Mouse (Mus musculus) heart, embryonic 10.5 days (tissue): ENCODE measurements around the gene Tbpl2. TPM values are rescaled to one million over a fixed set of nuclear protein-coding genes. Genes with fewer than 3 reads are reported as not detected.

Experiments
- DNase-seq: peaks from one replicate; pipeline ENCODE4 v3.0.0-alpha.2; 2017; ENCODE audit warnings: low spot score
- H3K27ac ChIP-seq: fragments of 300-500 bp; sonication (generic); 2 replicates; pipeline ENCODE4 v1.5.1; 2016; ENCODE audit warnings: mild to moderate bottlenecking
- H3K27me3 ChIP-seq: fragments of 300-500 bp; sonication (generic); 2 replicates; pipeline ENCODE4 v1.6.1; 2016; ENCODE audit warnings: mild to moderate bottlenecking; ENCODE audit not compliant: poor library complexity, insufficient read depth, severe bottlenecking
- H3K36me3 ChIP-seq: fragments of 300-500 bp; sonication (generic); 2 replicates; pipeline ENCODE4 v1.6.1; 2016; ENCODE audit warnings: mild to moderate bottlenecking, moderate library complexity
- H3K4me1 ChIP-seq: fragments of 300-500 bp; sonication (generic); 2 replicates; pipeline ENCODE4 v1.6.1; 2016; ENCODE audit warnings: mild to moderate bottlenecking
- H3K4me3 ChIP-seq: fragments of 300-500 bp; sonication (generic); 2 replicates; pipeline ENCODE4 v1.5.1; 2016; ENCODE audit warnings: mild to moderate bottlenecking, moderate library complexity
- H3K9me3 ChIP-seq: fragments of 300-500 bp; sonication (generic); 2 replicates; pipeline ENCODE4 v1.6.1; 2016; ENCODE audit warnings: mild to moderate bottlenecking, moderate library complexity
- WGBS: fragments of 180-500 bp; shearing (Covaris S2); methylation state at CpG from one replicate; pipeline ENCODE4 v1.1.7; 2016; 5-methylcytosine and 5-hydroxymethylcytosine counted together
- polyA plus RNA-seq: library from polyadenylated mRNA; unstranded; fragments of >200 nt; fragmentation: Nextera tagmentation; extraction: Ambion mirVana; gene quantifications from 2 replicates; pipeline ENCODE4 v1.2.1, GENCODE M21; 2016

The Tbpl2 gene
- polyA plus RNA-seq = not detected in 2 replicates

DNA sequence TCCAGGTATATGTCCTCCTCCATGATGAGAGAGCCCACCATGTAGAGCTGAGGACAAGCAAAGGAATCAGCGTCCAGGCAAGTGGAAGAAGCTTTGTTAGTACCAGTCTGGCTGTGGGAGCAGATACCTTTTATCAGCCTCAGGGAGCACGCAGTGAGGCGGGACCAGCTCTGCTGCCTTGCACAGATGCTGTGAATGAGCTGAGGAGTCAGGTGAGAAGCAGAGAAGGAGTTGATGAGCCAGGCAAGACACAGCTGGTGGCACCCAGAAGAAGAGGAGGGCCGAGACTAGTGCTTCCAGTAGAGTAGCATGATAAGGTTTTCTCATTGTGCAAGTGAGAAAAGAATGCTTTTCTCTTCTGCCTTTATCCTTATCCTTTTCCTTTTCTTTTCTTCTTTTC is at the start of gene Tbpl2:
Tbpl2 (minus strand) TSS at position 101 of the 400 bp plus-strand sequence.
- 57% methylated on average over 4 of the region's 4 CpGs for WGBS
- DNase-seq = no peak
- Histone ChIP-seq H3K4me1 (no peaks in the 10 kb centered on the region), H3K27me3 (no peaks in the 10 kb centered on the region), H3K9me3 (no peaks in the 10 kb centered on the region), H3K27ac (no peak within 1 kb of the TSS), H3K4me3 (no peak within 1 kb of the TSS), H3K36me3 (no peaks in the 10 kb centered on the region)

DNA sequence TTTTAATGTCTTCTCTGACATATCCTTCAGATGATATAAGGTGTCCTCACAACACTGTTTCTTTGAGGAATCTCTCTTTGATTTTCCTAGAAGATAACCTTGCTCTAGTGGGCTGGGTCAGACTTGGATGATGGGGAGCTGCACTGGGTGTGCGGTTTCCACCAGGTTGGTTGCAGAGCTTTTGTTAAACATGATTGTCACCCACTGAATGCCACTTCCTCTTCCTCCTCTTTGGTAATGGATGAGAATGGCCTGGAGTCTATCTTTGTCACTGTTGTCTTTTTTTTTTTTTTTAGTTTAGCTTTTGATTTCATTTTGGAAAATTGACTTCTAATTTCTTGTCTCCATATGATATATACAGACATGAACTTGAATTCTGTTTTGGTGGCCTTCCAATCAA is 38.0 kb upstream of the Tbpl2 start:
- no peak overlapping the region for H3K27ac ChIP-seq
- H3K4me3 ChIP-seq = no peak overlapping the region
- no peak for DNase-seq
- no peaks in the 10 kb centered on the region for H3K9me3 ChIP-seq
- no peaks in the 10 kb centered on the region for H3K36me3 ChIP-seq
- H3K4me1 ChIP-seq = no peaks in the 10 kb centered on the region
- no peaks in the 10 kb centered on the region for H3K27me3 ChIP-seq
- 76% methylated on average over 1 of the region's 1 CpGs for WGBS

DNA sequence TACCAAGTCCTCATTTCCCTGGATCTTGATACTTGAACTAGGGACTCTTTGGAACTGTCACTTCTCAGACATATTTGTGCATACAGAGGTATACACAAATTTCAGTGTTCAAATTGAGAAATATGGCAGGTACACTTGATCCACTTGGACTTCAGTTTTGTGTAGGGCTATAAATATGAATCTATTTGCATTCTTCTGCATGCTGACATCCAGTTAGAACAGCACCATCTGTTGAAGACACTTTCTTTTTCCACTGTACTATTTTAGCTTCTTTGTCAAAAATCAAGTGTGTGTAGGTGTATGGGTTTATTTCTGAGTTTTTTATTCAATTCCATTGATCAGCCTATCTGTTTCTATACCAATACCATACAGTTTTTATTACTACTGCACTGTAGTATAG is 12.7 kb upstream of the Tbpl2 start:
- no peaks in the 10 kb centered on the region for H3K9me3 ChIP-seq
- no peaks in the 10 kb centered on the region for H3K36me3 ChIP-seq

DNA sequence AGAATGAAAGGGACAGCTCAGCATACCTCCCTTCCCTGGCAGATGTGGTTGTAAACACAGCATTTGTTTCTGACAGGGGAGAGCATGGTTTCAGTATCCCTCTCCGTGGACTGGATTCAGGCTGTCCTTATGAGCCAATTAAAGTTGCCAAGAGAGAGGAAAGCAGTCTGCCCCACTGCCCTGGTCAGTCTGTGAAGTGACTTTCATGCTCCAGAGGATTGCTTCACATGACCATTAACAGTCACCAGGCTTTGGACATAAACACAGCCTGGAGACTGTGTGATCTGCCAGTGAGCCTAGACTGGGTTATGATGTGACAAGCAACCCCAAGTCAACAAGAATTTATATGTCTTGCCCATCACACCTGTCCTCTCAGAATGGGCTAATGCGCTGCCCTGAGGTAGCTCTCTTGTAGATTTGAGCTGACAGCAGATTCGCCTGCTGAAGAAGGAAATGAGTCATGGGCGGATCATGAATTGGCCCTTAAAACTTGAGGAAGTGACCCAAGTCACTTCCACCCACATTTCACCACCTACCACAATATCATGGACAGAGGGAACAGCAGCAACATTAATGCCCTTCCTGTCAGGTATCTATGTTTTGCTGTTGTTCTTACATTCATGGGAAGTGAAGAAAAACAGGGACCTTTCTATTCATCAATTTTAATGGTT is 7.4 kb upstream of the Tbpl2 start:
- Histone ChIP-seq H3K9me3 (no peaks in the 10 kb centered on the region), H3K4me1 (no peaks in the 10 kb centered on the region), H3K27me3 (no peaks in the 10 kb centered on the region), H3K36me3 (no peaks in the 10 kb centered on the region), H3K27ac (no peak overlapping the region), H3K4me3 (no peak overlapping the region)
- DNase-seq = no peak
- WGBS = 72% methylated on average over 4 of the region's 4 CpGs

More for the DNA sequence above, 12.7 kb upstream of the Tbpl2 start:
- DNase-seq = no peak
- no peaks in the 10 kb centered on the region for H3K27me3 ChIP-seq
- no peak overlapping the region for H3K27ac ChIP-seq
- no peak overlapping the region for H3K4me3 ChIP-seq
- no peaks in the 10 kb centered on the region for H3K4me1 ChIP-seq

DNA sequence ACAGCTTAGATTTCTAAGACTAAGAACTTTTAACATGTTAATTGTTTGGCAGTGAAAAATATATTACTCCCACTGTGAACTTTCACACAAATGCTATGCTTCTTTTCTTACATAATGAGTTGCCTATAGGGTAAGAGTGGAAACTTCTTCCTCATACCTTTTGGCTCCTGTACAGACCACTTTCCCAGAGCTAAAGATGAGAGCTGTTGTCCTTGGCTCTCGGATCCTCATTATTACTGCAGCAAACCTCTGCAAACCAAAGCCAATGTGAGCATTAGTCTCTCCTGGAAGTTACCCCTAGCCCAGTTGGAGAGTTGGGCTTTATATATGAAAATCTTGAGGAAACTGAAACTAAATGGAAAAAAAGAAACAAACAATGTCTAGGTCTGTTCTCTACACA is 5.5 kb downstream of the Tbpl2 start:
- Histone ChIP-seq H3K27me3 (no peaks in the 10 kb centered on the region), H3K4me3 (no peak overlapping the region)
- 71% methylated on average over 1 of the region's 1 CpGs for WGBS

DNA sequence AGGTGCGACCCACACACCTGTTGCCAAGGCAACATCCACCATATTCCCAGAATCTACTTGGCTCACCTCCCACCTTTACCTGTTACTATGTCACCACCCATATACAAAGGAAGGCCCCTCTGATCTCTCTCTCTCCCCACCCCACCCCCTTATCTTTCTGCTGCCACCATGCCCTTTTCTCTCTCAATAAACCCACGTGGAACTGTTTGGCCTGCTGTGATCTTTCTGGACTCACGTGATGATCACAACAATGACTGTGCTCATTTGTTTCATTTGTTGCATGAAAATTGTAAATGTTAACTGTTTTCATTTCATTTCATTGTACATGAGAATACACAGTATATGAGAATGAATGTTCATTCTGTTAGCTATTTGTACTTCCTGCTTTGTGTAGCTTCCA is 45.9 kb downstream of the Tbpl2 start:
- Histone ChIP-seq H3K9me3 (no peaks in the 10 kb centered on the region), H3K36me3 (no peaks in the 10 kb centered on the region), H3K27ac (no peak overlapping the region), H3K4me3 (no peak overlapping the region), H3K4me1 (0 out of 2 replicates have a peak, but pooled peaks cover 2% of the 10 kb centered on the region), H3K27me3 (no peaks in the 10 kb centered on the region)
- DNase-seq = no peak
- WGBS = 84% methylated on average over 3 of the region's 3 CpGs

More for the DNA sequence above, 5.5 kb downstream of the Tbpl2 start:
- Histone ChIP-seq H3K9me3 (no peaks in the 10 kb centered on the region), H3K36me3 (no peaks in the 10 kb centered on the region), H3K27ac (no peak overlapping the region), H3K4me1 (no peaks in the 10 kb centered on the region)
- no peak for DNase-seq

DNA sequence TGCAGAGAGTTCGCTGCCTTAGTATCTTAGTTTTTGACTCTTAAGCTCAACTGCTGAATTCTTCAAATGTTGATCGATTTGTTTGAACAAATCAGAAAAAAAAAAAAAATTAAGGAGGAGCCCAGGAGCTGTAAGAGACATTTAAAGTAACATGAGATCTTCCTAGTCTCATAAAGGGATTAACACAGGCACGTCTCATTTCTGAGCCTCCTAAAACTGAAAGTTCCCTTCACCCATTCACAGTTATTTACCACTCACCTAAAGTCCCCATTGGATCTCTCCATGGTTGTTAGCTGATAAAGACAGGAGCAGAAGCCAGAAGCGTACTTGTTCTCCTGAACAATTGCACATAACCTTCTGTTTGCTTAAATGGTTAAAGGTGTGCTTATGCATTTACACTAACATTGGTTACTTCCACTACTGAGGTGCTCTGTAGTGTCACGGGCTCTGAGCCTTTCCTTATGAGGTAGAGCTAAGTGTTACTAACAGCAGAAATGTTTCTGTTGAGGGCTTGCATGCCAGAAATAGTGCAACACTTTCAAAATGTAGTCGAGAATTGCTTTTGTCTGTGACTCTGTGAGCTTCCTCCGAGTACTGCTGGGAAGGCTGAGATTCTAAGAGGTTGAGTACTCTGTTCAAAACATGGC is 46.9 kb downstream of the Tbpl2 start, which contains the start of gene Hnmt:
Hnmt (minus strand) TSS at position 51 of the 647 bp plus-strand sequence.
- Histone ChIP-seq H3K27ac (peak within 1 kb of the TSS; percentile 72), H3K27me3 (no peaks in the 10 kb centered on the region), H3K4me1 (0 out of 2 replicates have a peak, but pooled peaks cover 2% of the 10 kb centered on the region), H3K36me3 (no peaks in the 10 kb centered on the region), H3K4me3 (peak within 1 kb of the TSS; percentile 53), H3K9me3 (no peaks in the 10 kb centered on the region)
- no peak for DNase-seq
- WGBS = 41% methylated on average over 7 of the region's 7 CpGs

DNA sequence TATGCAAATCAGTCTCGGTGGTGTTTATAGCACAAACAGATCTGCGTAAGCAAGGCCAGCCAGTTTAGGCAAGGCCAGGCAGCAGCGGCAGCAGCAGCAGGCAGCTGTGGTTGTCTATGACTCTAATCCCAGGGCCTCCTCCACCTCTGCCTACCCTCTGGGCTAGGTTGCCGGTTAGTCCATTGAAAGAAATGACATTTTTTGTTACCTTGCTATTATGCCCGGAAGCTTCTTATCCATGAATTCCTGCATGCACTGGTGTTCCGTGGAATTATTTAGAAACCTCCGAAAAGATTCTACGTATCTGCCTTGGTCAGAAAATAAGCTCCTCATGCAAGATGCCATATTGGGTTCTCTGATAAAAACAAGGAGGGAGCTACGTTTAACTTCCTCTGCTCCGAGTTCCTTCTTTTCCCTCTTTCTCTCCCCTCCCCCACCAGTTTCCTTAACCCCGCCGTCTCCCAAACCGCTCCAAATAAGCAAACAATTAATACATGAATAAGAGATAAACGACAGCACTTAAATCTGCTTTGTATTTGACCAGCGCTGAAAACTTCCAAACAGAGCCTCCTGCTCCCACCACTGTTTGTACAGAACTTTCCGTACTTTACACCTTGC is 47.8 kb downstream of the Tbpl2 start:
- Histone ChIP-seq H3K4me1 (0 out of 2 replicates have a peak, but pooled peaks cover 2% of the 10 kb centered on the region), H3K4me3 (peak overlapping the region; percentile 53), H3K27ac (peak overlapping the region; percentile 72), H3K27me3 (no peaks in the 10 kb centered on the region), H3K9me3 (no peaks in the 10 kb centered on the region), H3K36me3 (no peaks in the 10 kb centered on the region)
- 19% methylated on average over 16 of the region's 16 CpGs for WGBS
- no peak for DNase-seq

DNA sequence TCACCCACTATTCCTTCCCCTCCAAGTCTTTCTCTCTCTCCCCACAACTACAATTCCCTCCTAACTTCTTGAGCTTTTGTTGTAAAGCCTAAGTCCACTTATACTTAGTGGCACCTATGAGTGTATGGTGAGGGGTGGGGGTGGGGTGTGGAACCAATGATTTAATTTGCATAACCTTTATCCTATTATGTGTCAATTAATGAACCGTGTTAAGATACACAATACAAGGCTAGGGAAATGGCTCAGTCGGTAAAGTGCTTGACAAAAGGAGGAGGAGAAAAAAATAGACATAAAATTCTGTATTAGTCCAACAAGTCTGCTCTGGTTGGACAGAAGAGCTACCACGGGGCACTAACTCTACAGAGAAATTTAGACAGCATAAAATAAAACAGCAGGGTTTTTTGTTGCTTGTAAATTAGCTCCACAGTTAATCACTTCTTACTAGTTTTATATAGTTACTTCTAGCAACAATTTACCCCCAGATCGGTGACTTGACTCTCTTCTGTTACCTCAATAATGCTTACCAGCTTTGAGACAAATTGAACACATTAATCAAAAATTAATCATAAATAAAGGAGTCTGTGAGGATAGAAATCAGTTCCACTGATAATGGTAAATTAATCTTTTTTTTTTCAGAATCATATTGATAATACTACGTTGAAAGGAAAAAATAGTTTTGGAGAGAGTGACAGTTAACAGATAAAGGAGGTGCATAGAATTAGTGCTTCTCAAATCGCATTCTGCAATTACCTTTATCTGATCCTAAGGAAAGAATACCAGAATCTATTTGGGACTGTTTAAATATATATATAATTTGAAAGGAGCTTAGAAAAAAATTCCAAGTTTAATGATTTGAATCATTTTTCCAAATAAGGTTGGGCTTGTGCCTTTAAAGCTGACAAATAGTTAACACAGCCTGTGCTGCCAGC is 48.6 kb downstream of the Tbpl2 start:
- no peaks in the 10 kb centered on the region for H3K27me3 ChIP-seq
- no peak for DNase-seq
- WGBS = 69% methylated on average over 6 of the region's 6 CpGs
- no peaks in the 10 kb centered on the region for H3K9me3 ChIP-seq
- H3K4me3 ChIP-seq = peak overlapping the region; percentile 53
- no peaks in the 10 kb centered on the region for H3K36me3 ChIP-seq
- H3K27ac ChIP-seq = peak overlapping the region; percentile 72
- H3K4me1 ChIP-seq = 0 out of 2 replicates have a peak, but pooled peaks cover 2% of the 10 kb centered on the region

DNA sequence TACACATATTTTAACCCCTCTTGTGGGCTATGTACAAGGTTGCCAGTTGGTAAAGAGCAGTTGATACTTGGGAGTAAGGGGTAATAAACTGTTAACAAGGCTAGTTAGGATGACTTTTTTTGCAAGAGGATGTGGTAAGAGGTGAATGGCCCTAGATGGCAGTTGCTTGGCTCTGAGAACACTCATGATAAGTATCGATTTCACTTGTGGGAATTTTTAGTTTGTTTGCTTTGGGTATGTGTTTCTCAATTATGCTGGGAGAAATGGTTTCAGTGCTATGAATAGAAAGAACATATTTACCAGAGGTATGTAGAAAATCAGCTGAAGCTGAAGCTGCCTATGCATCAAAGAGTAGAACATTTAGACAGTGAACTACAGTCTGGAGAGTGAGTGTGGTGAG is 53.5 kb downstream of the Tbpl2 start:
- Histone ChIP-seq H3K27me3 (no peaks in the 10 kb centered on the region), H3K36me3 (no peaks in the 10 kb centered on the region), H3K4me1 (no peaks in the 10 kb centered on the region), H3K27ac (no peak overlapping the region), H3K4me3 (no peak overlapping the region), H3K9me3 (no peaks in the 10 kb centered on the region)
- DNase-seq = no peak
- 83% methylated on average over 1 of the region's 1 CpGs for WGBS

DNA sequence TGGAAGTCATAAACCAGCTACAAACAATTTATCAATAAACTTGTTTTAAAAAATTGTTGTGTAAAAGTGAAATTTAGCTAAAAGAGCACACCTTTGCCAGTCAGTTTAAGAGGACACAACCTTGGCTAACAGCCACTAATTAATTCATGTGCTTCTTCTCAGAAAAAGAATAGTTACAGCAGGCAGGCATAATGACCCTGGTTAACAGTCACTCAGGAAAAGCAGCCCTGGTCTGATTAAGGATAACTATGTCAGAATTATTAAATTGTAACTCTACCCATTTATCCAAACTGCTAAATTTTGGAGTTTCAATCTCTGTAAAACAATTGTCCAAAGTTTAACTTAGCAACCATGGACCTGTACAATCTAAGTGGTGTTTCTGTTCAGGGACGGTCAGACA is 55.9 kb downstream of the Tbpl2 start:
- no peak for DNase-seq
- WGBS = 81% methylated on average over 1 of the region's 1 CpGs
- H3K4me1 ChIP-seq = no peaks in the 10 kb centered on the region
- no peak overlapping the region for H3K27ac ChIP-seq
- no peaks in the 10 kb centered on the region for H3K36me3 ChIP-seq
- no peak overlapping the region for H3K4me3 ChIP-seq
- no peaks in the 10 kb centered on the region for H3K27me3 ChIP-seq
- no peaks in the 10 kb centered on the region for H3K9me3 ChIP-seq
